Mouse (Mus musculus): ENCODE measurements at regions not wholly inside any gene's neighbourhood (a gene's known extent, or its start where the extent isn't known, plus 50 kb on each side); places are given as distances from the start of the nearest gene placed in this dataset.

GRCm38 (mm10) chr19:32881443-32881842, 124.1 kb downstream of the Pten start:
- no peak for DNase-seq (ENCODE audit: low spot score in 2 of 2)
- intact Hi-C loops (cut with DNase I), result no loop called here

- no peak for DNase-seq (ENCODE audit: low spot score in 2 of 2)
- intact Hi-C loops (cut with DNase I), result no loop called here
Measured at GRCm38 (mm10) chr19:32884279-32884678, 127.0 kb downstream of the Pten start.

- no peak for DNase-seq (ENCODE audit: low spot score in 2 of 2)
- intact Hi-C loops (cut with DNase I), result no loop called here
Measured at GRCm38 (mm10) chr19:32885481-32886131, 128.3 kb downstream of the Pten start.

GRCm38 (mm10) chr19:32887190-32887589, 129.9 kb downstream of the Pten start:
- DNase-seq (ENCODE audit: low spot score in 2 of 2), result no peak
- intact Hi-C loops (cut with DNase I), result no loop called here

GRCm38 (mm10) chr19:32888616-32889305, 131.5 kb downstream of the Pten start:
- no peak for DNase-seq (ENCODE audit: low spot score in 2 of 2)
- intact Hi-C loops (cut with DNase I), result no loop called here

- no peak for DNase-seq (ENCODE audit: low spot score in 2 of 2)
- intact Hi-C loops (cut with DNase I), result no loop called here
Measured at GRCm38 (mm10) chr19:32890801-32891200, 133.5 kb downstream of the Pten start.

GRCm38 (mm10) chr19:32892469-32892868, 135.2 kb downstream of the Pten start:
- intact Hi-C loops (cut with DNase I), result no loop called here

GRCm38 (mm10) chr19:32903454-32904108, 146.3 kb downstream of the Pten start:
- intact Hi-C loops (cut with DNase I), result no loop called here

More at GRCm38 (mm10) chr19:32892469-32892868, 135.2 kb downstream of the Pten start:
- no peak for DNase-seq (ENCODE audit: low spot score in 2 of 2)

GRCm38 (mm10) chr19:32904517-32904916, 147.2 kb downstream of the Pten start:
- DNase-seq (ENCODE audit: low spot score in 2 of 2), result no peak
- intact Hi-C loops (cut with DNase I), result no loop called here

More at GRCm38 (mm10) chr19:32903454-32904108, 146.3 kb downstream of the Pten start:
- no peak for DNase-seq (ENCODE audit: low spot score in 2 of 2)

- no peak for DNase-seq (ENCODE audit: low spot score in 2 of 2)
- intact Hi-C loops (cut with DNase I), result loop anchor here (5.0 kb wide), 1 partner anchor 46 kb away; no protein-coding TSS in a partner anchor
Measured at GRCm38 (mm10) chr19:32905901-32906431, 148.7 kb downstream of the Pten start.

- DNase-seq (ENCODE audit: low spot score in 2 of 2), result peak; percentile 13 to 22
- intact Hi-C loops (cut with DNase I), result loop anchor here (5.0 kb wide), 1 partner anchor 45 kb away; no protein-coding TSS in a partner anchor
Measured at GRCm38 (mm10) chr19:32906820-32907219, 149.5 kb downstream of the Pten start.

- intact Hi-C loops (cut with DNase I), result loop anchor here (2.0 kb wide), 1 partner anchor 153 kb away; the partner anchor contains the start of gene Pten
- DNase-seq (ENCODE audit: low spot score in 2 of 2), result no peak
Measured at GRCm38 (mm10) chr19:32910050-32910462, 152.8 kb downstream of the Pten start.

GRCm38 (mm10) chr19:32912323-32912722, 155.0 kb downstream of the Pten start:
- no peak for DNase-seq (ENCODE audit: low spot score in 2 of 2)
- intact Hi-C loops (cut with DNase I), result no loop called here

- intact Hi-C loops (cut with DNase I), result no loop called here
Measured at GRCm38 (mm10) chr19:32916507-32917280, 159.4 kb downstream of the Pten start.

GRCm38 (mm10) chr19:32921021-32921420, 163.7 kb downstream of the Pten start:
- DNase-seq (ENCODE audit: low spot score in 2 of 2), result no peak
- intact Hi-C loops (cut with DNase I), result no loop called here

More at GRCm38 (mm10) chr19:32916507-32917280, 159.4 kb downstream of the Pten start:
- DNase-seq (ENCODE audit: low spot score in 2 of 2), result no peak

- intact Hi-C loops (cut with DNase I), result no loop called here
- DNase-seq (ENCODE audit: low spot score in 2 of 2), result no peak
Measured at GRCm38 (mm10) chr19:32923911-32924310, 166.6 kb downstream of the Pten start.

- DNase-seq (ENCODE audit: low spot score in 2 of 2), result no peak
- intact Hi-C loops (cut with DNase I), result no loop called here
Measured at GRCm38 (mm10) chr19:32925628-32926505, 168.6 kb downstream of the Pten start.

GRCm38 (mm10) chr19:32926571-32926970, 169.3 kb downstream of the Pten start:
- no peak for DNase-seq (ENCODE audit: low spot score in 2 of 2)
- intact Hi-C loops (cut with DNase I), result no loop called here

- intact Hi-C loops (cut with DNase I), result no loop called here
- DNase-seq (ENCODE audit: low spot score in 2 of 2), result no peak
Measured at GRCm38 (mm10) chr19:32933676-32934075, 176.4 kb downstream of the Pten start.

Measured in left cerebral cortex, postnatal 25 days (tissue).